Mouse (Mus musculus) skeletal muscle tissue, adult 2 months (tissue): ENCODE measurements around the gene Btbd11.

Experiments
- DNase-seq: peaks from one replicate; pipeline ENCODE4 v3.0.0-alpha.2; 2012; ENCODE audit warnings: low read depth, low spot score

Gene Btbd11

DNA sequence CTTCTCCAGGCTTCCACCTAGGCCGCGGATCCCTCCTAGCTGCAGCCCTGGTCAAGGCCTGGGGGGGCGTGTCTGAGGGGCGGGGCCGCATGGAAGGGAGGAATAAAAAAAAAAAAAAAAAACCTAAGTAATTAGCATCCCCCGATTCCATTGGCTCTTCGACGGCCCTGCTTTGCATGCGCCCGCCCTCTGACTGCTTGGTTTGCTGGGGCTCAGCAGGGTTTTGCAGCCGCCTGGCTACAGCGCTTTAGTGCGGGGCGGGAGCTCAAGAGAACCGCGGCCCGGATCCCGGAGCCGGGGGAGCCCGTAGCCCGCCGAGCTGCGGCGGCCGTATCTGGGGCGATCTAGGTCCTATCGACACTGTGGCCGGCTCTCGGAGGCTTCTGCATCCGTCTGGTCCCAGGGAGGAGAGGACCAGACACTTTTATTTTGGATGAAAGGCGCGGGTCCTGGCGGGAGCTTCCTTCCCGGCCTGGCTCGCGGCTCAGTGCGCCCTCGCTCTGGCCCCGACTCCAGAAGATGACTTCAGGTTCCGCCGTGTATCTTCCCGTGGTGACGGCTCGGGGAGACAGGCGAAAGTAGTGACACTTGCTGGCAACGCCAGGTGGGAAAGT, at the start of gene Btbd11:
TSS of gene Btbd11 (plus strand) at position 210 of the 614 bp plus-strand sequence.
- DNase-seq: peak; percentile 91

DNA sequence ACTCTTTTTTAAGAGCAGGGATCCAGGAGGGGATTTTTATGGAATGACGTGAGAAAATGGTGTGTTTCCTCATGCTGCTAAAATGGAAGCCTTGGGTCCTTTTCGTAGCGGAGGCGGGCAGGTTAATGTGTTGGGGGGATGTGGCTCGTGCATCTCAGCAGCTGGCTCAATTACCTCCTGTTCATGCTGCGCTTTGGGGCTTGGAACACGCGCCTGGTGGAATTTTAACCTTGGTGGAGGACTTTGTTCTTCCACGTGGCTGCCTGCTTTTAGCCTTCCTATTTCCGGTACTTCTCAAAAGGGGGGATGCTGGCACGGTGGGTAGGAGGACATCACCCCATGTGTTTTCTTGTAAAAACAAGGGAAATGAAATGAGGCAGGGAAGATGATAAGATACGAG, 47.9 kb upstream of the Btbd11 start:
- DNase-seq: no peak

DNA sequence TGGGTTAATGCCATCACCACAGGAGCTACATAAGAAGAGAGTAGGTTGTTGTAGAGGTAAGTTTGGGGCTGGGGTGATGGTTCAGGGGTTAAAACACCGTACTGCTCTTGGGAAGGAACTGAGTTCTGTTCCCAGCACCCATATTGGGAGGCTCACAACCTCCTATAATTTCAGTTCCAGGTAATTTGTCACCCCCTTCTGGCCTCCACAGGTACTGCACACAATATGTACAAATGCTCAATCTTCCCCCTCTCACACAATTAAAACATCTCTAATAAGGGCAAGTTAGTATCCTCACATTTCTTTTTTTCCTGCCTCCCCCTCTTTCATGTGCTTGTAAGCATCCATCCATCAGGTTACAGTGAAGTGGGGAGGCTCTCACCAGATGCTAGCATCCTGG, 44.7 kb upstream of the Btbd11 start:
- DNase-seq: no peak

DNA sequence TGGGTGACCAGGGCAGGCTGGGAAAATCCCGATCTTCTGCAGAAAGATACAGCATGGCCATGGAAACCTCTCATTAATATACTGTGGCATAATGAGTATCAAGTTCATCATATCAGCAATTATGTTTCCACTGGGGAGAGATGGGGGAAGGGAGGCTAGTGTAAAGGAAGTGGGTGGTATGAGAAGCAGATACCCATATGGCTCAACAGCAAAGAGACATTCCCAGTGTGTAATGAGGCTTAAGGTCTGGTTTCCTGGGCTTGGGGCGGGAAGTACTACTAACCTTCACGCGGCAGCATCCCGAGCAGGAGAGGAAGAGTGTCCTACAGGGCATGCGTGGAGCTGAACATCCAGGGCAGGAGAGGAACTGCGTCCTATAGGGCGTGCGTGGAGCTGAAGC, 39.4 kb upstream of the Btbd11 start:
- no peak for DNase-seq

DNA sequence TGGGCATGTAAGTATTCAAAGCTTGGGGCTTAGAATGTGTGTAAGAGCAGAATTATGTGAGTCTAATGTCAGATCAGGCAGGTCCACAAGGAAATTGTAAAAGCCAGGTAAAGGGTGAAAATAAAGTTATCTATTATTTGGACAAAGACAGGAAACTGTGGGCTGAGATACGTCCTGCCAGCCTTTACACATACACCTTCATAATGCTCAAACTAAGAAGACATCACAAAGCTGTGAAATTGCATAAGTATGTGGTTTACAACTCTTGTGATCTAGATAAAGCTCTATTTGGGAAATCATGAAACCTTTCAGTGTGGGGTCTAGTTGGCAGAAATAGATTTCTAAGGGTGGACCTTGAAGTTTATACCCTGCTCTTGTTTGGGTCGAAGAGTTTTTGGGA, 34.1 kb upstream of the Btbd11 start:
- DNase-seq: no peak

DNA sequence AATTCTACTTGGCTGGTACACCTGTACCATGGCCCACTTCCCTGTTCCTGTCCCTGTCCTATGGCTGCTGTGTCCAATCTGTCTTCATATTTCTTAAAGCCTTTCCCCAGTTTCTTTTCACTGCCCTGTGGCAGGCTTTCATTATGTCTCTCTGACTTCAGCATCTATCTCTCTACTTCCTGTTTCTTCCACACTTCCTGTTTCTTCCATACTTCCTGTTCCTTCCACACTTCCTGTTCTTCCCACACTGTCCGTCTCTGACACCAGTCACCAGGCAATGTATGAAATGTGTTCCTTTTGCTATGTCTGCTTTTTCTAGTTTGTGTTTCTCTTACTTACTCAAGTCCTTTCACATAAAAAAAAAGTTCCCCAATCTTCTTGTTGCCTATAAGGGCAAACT, 32.3 kb upstream of the Btbd11 start:
- DNase-seq: no peak

DNA sequence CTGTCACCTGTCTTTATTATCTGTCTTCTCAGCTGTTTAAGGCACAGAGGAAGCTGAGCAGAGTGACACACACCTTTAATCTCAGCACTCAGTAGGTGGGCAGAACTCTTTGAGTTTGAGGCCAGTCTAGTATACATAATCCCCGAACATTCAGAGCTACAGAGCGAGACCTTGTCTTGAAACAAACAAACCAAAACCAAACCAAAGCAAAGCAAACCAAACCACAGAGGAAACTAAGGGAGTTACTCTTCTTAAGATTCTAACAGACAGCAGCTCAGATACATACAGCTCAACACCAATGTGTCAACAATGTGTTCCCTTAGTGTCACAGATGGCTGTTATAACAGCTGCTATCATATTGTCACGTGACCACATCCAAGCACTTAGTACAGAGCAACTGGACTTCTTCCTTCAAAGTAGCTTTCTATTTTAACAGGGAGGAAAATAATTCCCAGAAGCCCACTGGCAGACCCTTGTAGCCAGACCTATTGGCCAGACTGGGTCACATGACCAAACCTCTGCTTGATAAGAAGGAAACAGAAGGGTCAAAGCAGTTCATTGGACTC, 27.0 kb upstream of the Btbd11 start:
- no peak for DNase-seq

DNA sequence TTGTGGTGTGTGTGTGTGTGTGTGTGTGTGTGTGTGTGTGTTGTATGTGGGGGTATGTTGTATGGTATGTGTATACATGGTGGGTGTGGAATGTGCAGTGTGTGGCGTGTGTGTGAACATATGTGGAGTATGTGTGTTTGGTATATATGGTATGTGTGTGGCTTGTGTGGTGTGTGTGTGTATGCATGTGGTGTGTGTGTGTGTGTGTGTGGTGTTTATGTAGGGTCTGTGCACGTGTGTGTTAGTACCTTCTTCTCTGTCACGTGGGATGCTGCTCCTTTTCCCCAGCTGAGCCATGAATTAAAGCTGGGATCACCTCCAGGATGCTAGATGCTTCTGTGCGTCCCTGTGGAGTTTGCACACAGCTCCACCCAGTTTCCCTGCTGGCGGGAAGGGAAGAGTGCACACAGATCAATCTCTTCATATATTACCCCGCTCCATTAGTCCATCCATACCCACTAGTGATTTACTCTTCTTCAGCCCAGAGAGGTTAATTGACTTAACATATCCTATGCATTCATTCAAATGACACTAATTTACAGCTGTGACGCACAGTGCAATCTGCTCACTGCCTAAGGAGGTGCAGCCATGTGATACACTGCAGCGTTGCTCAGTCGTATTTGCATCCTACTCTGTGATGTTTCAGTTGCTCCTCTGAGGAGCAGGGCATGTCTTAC, 23.7 kb upstream of the Btbd11 start:
- no peak for DNase-seq

DNA sequence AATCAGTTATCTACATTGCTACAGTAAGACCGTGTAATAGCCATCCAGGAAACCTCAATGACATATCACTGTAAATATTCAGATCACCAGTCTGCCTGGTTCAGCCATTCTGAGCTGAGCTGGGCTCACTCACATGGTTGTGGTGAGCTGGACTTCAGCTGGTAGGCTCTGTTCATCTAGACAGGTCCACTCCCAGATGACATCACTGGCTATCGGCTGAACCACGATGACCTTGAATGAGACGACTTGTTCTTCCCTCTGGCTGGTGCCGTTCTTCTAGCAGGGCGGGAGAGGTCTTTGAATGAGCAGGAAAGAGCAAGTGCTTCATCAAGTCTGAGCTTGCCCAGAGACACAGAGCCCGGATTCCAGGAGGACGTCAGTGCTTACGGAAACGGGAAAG, 19.7 kb upstream of the Btbd11 start:
- peak; percentile 45 for DNase-seq

DNA sequence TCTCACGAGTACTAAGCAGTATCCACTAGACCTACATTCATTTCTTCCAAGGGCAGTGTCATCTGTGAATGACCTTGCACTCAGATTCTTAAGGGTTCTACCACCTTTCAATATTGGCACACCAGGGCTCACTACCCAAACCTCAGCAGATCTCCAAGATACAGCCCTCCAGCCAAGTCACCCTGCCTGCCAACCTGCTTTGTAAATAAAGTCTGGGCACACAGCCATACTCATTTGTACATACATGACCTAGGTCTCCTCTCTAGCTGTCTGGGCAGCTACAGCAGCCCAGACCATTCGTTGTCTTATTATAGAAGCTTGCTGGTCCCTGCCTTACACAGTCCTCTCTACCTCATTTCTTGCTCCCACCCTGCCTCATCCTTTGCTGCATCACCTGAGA, 15.3 kb upstream of the Btbd11 start:
- DNase-seq: no peak

DNA sequence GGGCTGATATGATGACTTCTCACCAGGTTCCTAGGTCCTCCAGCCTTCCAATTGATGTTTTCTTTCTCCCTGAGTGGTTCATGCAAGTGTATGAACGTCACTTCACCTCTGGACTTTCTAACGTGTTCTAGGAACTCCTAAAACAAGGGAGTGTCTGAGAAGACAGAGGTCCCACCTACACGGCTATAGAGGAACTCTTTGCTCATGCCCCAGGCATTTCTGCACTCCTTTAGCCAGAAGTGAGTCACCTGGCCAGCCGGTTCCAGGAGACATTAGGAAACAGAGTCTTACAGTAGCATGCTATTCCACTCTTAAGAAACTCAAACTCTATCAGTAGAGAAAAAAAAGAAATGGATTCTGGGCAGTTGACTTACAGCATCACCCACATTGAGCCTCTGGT, 14.5 kb upstream of the Btbd11 start:
- DNase-seq: no peak

DNA sequence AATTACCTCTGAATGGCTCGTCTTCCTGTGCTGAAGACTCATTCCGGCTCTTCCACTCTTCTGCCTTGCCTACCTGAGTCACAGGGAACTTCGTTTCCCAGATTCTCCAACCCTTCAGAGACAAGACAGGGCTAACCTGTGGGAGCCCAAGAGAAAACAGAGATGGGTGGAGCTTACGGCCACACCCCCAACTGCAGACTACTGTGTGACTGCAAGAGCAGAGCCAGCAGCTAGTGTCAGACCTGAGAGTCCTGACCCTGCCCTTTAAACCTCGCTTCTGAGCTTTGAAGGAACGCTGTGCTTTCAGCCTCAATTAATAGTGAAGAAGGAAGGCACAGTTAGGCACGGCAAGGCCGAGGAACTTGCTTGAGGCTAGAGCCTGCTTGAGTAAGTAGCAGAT, 7.6 kb upstream of the Btbd11 start:
- DNase-seq: no peak

DNA sequence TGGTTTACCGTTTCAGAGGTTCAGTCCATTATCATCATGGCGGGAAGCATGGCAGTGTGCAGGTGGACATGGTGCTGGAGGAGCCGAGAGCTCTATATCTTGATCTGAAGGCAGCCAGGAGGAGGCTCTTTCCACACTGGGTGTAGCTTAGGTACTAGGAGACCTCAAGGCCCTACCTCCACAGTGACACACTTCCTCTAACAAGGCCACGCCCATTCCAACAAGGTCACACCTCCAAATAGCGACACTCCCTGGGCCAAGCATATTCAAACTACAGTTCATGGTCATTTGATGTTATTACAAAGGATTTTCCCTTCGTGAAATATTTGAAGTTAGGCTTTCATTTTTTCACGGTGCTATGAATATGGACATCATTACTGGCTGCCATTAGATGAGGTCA, 3.6 kb upstream of the Btbd11 start:
- DNase-seq: no peak

DNA sequence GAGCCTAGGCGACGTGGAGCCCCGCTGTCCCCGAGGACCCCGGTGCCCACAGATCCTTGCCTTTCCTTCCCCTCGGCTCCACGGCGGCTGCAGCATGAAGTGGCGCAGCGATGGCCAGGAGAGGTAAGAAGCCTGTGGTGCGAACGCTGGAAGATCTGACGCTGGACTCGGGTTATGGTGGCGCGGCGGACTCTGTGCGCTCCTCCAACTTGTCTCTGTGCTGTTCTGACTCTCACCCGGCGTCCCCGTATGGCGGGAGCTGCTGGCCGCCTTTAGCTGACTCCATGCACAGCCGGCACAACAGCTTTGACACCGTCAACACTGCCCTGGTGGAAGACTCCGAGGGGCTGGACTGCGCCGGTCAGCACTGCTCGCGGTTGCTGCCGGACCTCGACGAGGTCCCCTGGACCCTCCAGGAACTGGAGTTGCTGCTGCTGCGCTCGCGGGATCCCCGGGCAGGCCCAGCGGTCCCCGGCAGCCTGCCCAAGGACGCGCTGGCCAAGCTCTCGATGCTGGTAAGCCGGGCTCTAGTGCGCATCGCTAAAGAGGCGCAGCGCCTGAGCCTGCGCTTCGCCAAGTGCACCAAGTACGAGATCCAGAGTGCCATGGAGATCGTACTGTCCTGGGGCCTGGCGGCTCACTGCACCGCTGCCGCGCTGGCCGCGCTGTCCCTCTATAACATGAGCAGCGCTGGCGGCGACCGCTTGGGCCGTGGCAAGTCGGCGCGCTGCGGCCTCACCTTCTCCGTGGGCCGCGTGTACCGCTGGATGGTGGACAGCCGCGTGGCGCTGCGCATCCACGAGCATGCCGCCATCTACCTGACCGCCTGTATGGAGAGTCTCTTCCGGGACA, 831 bp downstream of the Btbd11 start:
- no peak for DNase-seq

DNA sequence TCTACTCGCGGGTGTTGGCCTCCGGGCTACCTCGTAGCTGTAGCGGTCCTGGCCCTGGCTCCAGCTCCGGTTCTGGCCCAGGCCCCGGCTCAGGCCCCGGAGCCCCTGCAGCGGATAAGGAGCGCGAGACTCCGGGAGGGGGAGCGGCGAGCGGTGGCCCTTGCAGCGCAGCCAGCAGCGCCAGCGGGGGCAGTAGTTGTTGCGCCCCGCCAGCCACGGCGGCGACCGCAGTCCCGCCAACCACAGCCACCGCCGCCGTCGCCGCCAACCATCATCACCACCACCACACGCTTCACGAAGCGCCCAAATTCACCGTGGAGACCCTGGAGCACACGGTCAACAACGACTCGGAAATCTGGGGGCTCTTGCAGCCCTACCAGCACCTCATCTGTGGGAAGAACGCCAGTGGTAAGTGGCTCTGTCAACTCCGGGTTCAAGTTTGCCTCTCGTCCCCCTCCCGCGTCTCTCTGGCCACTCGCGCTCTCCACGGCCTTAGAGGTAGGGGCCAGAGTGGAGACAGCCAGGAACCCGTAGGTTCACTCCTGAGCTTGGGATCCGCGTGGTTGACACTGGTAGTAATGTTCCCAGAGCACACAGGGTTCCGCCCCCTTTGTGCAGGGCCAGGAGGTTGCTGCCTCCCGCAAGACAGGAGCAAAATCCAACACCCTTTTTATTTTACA, 1.6 kb downstream of the Btbd11 start:
- DNase-seq: no peak

DNA sequence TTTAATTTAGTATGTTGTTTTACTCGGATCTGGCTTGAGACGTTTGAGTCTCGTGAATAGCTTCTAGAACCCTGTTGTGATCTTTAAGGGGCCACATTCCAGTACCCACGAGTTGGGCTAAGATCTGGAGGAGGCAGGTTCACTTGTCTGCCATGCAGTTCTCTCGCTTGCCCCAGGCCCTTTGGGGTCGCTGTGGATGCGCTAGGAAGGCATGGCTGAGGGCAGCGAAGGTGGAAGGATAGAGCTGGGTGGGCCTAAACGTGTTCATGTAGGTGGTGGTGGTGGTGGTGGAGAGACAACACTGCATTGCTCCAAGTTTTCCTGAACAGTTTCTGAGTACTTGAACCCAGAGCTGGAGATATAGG, 2.1 kb downstream of the Btbd11 start:
- DNase-seq: no peak

DNA sequence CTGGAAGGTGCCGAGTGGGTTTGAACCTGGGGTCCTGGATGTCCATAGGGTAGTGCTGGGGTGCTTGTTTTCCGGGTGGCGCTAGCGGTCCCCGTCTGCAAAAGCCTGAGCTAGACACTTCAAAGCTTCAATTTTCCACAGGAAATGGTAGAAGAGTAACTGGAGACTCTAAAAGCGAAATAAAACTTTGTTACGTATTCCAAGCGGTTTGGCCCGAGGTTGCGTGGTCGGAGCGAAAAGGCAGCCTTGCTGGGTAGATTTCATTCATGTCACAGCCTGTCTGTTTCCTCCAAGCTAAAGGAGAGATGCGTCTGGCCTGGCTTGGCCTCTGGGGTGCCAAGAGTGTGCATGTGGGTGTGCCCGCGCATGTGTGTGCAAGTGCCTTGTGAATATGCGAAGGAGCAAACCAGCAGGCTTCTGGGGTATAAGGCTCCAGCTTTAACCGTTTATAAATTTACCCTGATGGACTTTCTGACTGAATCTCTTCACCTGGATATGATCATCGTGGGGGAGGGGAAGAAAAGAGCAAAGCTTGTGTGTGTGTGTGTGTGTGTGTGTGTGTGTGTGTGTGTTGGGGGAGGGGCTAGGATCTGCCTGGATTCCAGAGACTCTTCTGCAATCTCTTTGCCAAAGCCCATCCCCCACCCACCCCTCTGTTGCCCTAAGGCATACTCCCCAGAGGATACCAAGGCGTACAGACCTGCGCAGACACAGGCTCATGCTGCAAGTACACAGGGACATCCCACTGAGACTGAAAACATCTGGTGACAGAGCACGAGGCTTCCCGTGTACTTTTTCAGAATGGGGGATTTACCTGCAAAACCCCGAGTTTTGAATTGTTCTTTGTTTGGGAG, 2.9 kb downstream of the Btbd11 start:
- no peak for DNase-seq

DNA sequence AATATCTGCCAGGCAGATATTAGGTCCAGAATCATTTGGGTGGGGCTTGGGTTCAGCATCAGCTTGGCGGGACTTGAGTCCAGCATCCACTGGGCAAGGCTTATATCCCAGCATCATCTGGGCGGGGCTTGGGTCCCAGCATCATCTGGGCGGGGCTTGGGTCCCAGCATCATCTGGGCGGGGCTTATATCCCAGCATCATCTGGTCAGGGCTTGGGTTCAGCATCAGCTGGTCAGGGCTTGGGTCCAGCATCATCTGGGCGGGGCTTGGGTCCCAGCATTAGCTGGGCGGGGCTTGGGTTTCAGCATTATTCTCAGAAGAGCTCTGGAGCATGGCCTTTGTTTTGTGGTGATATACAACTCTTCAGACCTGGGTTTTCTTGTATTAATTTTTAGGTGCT, 6.4 kb downstream of the Btbd11 start:
- no peak for DNase-seq

DNA sequence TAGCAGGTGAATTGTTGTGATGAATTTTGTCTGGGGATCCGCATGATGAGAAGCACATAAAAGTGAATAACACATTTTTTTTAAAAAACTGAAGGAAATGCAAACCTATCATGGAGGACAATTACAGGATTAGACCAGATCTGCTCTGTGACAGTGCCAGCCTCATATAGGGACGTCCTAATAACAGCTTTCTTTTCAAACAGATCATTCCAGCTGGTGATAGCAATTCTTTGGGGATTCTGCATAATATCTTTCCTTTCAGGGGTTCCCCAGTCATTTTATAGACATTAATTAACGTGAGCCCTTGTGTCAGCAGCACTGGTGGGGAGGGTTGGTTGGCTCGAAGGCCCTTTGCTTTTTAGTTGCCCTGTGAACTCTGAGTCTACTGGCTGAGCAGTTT, 7.9 kb downstream of the Btbd11 start:
- no peak for DNase-seq

DNA sequence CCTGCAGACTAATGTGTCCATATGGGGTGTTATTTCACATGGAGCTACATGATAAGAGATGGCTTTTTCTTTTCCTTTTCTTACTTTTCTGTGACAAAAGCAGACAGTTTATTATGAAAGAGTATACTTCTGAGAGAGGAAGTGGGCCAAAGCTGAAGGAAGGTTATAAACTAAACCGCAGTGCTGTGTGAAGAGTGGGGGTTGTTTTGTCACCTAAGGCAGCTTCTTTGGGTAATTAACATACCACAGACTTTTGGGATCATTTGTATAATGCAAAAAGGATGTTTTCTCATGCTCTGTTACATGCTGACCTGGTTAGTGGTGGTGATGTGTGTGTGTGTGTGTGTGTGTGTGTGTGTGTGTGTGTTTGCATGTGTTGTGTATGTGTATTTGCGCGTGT, 24.5 kb downstream of the Btbd11 start:
- no peak for DNase-seq
